Mouse (Mus musculus) embryonic fibroblast, embryonic 13.5 days (primary cell): Measurements from ENCODE around the gene Ube3b. TPM values are rescaled to one million over a fixed set of nuclear protein-coding genes. Genes with fewer than 3 reads are reported as not detected.

Experiments
- H3K27ac ChIP-seq: 2 replicates; pipeline ENCODE4 v1.5.1; 2012; ENCODE audit warnings: low read length, control low read depth, inconsistent platforms; ENCODE audit not compliant: insufficient read depth
- H3K4me1 ChIP-seq: 2 replicates; pipeline ENCODE4 v1.6.1; 2011; ENCODE audit warnings: low read length; ENCODE audit not compliant: control insufficient read depth, insufficient read depth
- H3K4me3 ChIP-seq: 2 replicates; pipeline ENCODE4 v1.5.1; 2011; ENCODE audit warnings: mild to moderate bottlenecking, control low read depth, low read length; ENCODE audit not compliant: insufficient read depth
- CTCF ChIP-seq: IDR thresholded peaks from 2 replicates; pipeline ENCODE4 v1.5.1; 2011; ENCODE audit warnings: mild to moderate bottlenecking, control low read depth, low read length, moderate library complexity, borderline replicate concordance; ENCODE audit not compliant: insufficient read depth
- POLR2A ChIP-seq: IDR thresholded peaks from 2 replicates; pipeline ENCODE4 v1.6.1; 2011; ENCODE audit warnings: low read depth, mild to moderate bottlenecking, control low read depth, low read length, moderate library complexity
- polyA plus RNA-seq: library from polyadenylated mRNA; stranded (reverse); fragments of >200 nt; gene quantifications from 2 replicates; pipeline ENCODE4 v1.2.4, GENCODE M21; 2011; ENCODE audit warnings: low read depth; ENCODE audit not compliant: missing spikeins, insufficient read length

The Ube3b gene
- polyA plus RNA-seq, 1 experiment, result 45.7 TPM

- Histone ChIP-seq H3K4me3 (no peak overlapping the region), H3K4me1 (no peaks in the 10 kb centered on the region), H3K27ac (no peak overlapping the region)
- TF ChIP-seq POLR2A (no peak), CTCF (no peak)
Measured at GRCm38 (mm10) chr5:114360968-114361367, 19.4 kb upstream of the Ube3b start.

GRCm38 (mm10) chr5:114365043-114365752 is 15.2 kb upstream of the Ube3b start:
- peaks cover 9% of the 10 kb centered on the region for H3K4me1 ChIP-seq
- H3K4me3 ChIP-seq, result no peak overlapping the region
- no peak for TF ChIP-seq CTCF
- no peak for TF ChIP-seq POLR2A
- peak overlapping the region; percentile 7; the same call in 1 of the 2 replicates for H3K27ac ChIP-seq

- no peak overlapping the region for H3K27ac ChIP-seq
- peaks cover 29% of the 10 kb centered on the region for H3K4me1 ChIP-seq
- H3K4me3 ChIP-seq, result no peak overlapping the region
- TF ChIP-seq CTCF (no peak), POLR2A (no peak)
Measured at GRCm38 (mm10) chr5:114368121-114368520, 12.3 kb upstream of the Ube3b start.

DNA sequence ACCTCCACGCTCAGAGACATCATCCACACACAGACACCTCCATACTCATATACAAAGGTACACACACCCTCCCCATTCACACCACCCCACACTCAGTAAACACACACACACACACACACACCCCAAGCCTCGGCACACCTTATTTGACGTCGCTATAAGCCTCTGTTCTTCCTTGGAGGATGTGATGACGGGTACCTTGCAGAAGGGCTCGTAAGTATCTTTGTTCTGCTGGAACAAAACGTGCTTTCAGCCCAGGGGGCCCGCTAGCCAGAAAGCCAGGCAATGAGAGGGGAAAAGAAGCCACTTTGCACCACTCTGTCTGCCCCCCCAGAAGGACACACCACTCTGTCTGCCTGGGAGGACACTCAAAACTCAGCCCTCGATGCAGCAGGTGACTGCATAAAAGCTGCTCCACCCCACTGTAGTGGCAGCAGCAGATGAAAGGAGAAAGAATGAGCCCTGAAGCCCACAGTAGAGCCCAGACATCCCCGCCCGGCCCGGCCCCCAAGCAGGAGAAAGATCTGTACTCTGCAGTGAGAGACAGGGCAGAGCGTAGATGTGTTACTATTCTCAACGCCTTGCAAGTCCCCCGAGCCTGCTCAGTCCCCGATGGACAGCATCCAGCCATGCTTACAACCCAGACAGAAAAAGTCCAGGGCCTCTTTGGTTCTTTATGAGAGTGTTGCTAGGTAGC is 11.5 kb upstream of the Ube3b start:
- no peak for TF ChIP-seq CTCF
- peaks cover 38% of the 10 kb centered on the region for H3K4me1 ChIP-seq
- H3K4me3 ChIP-seq, result no peak overlapping the region
- peak overlapping the region; percentile 98 for H3K27ac ChIP-seq

- TF ChIP-seq CTCF (no peak), POLR2A (no peak)
- Histone ChIP-seq H3K27ac (peak overlapping the region; percentile 98), H3K4me1 (peaks cover 47% of the 10 kb centered on the region)
Measured at GRCm38 (mm10) chr5:114369921-114370320, 10.5 kb upstream of the Ube3b start.

GRCm38 (mm10) chr5:114370371-114370776 is 10.0 kb upstream of the Ube3b start:
- Histone ChIP-seq H3K4me3 (no peak overlapping the region), H3K27ac (peak overlapping the region; percentile 99), H3K4me1 (peaks cover 51% of the 10 kb centered on the region)
- TF ChIP-seq CTCF, result peak; percentile 54; the same call in 1 of the 2 replicates
- peak; percentile 6; the same call in 1 of the 2 replicates for TF ChIP-seq POLR2A

More at GRCm38 (mm10) chr5:114369921-114370320, 10.5 kb upstream of the Ube3b start:
- H3K4me3 ChIP-seq, result no peak overlapping the region

DNA sequence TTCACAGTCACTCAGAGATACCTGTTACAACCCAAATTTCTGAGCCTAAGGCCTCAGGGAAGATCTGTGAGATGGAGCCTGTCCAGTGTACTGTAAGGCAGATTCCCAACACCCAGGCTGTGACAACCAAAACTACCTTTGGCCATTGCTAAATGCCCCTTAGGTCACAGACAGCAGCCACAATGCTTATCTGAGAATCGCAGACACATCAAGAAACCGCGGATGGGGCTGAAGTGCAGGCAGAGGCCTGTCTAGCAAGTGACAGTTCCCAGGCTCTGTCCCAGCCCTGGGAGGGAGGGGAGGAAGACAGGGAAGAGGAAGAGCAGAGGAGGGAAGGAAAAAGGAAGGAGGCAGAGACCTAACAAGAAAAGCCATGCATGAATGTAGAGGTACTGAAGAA is 9.1 kb upstream of the Ube3b start:
- Histone ChIP-seq H3K4me1 (peaks cover 51% of the 10 kb centered on the region), H3K4me3 (0 out of 2 replicates have a peak overlapping the region, but pooled peaks have one; percentile 1), H3K27ac (peak overlapping the region; percentile 99)
- TF ChIP-seq POLR2A (0 out of 2 replicates have a peak, but pooled peaks have one; percentile 6), CTCF (no peak)

DNA sequence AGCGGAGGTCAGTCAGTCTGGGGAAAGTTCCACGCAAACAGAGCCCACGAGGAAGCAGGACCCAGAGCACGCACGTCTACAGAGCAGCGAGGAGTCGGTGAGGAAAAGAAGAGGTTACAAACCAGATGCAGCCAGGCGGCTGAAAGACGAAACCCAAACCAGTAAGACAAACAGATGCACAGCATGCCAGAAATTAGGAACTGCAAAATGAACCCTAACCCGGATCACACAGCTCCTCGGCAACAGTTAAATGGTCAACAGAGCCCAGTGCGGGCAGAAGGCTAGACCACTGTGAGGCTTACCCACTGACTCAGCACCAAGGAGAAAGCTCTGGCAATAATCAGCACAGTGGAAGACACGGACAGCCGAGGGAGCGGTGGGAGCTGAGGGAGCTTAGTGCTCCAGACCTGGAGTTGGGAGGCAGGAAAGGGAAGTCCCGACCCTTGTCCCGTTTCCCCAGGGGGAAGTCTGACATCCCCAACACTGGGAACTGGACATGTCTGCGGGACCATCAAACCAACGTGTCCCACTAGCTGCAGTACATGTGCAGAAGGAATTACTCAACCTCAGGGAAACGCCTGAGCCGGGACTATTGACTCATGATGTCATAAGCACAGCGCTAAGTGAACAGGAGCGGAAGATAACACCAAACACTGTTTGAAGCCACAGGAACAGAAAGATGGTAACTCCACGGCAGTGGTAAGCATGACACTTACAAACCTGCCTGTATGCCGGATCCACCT is 8.5 kb upstream of the Ube3b start:
- H3K4me3 ChIP-seq, result 0 out of 2 replicates have a peak overlapping the region, but pooled peaks have one; percentile 1
- H3K27ac ChIP-seq, result peak overlapping the region; percentile 99
- peaks cover 55% of the 10 kb centered on the region for H3K4me1 ChIP-seq
- TF ChIP-seq CTCF (no peak), POLR2A (0 out of 2 replicates have a peak, but pooled peaks have one; percentile 7)

- Histone ChIP-seq H3K4me1 (peaks cover 59% of the 10 kb centered on the region), H3K4me3 (no peak overlapping the region), H3K27ac (peak overlapping the region; percentile 99)
- no peak for TF ChIP-seq CTCF
- peak; percentile 45; the same call in 1 of the 2 replicates for TF ChIP-seq POLR2A
Measured at GRCm38 (mm10) chr5:114372565-114372964, 7.8 kb upstream of the Ube3b start.
